Mouse (Mus musculus) G1E (cell line): Measurements from ENCODE around the gene Ptprm. TPM values are rescaled to one million over a fixed set of nuclear protein-coding genes. Genes with fewer than 3 reads are reported as not detected.

Experiments used
- ATAC-seq: 2 replicates; pipeline ENCODE4 v1.8.0; 2016; ENCODE audit warnings: mild to moderate bottlenecking; ENCODE audit not compliant: insufficient number of reproducible peaks, poor library complexity, low FRiP score, severe bottlenecking; ENCODE audit errors: extremely low read depth
- DNase-seq: peaks from one replicate; pipeline ENCODE4 v3.0.0; 2012; ENCODE audit warnings: low spot score
- H3K27me3 ChIP-seq: 2 replicates; pipeline ENCODE4 v1.6.1; 2012; ENCODE audit warnings: mild to moderate bottlenecking, low read length, inconsistent platforms; ENCODE audit not compliant: insufficient read depth
- H3K36me3 ChIP-seq: replicated peaks from 2 replicates; pipeline ENCODE3; 2012; ENCODE audit warnings: mild to moderate bottlenecking, inconsistent platforms
- H3K4me1 ChIP-seq: 2 replicates; pipeline ENCODE4 v1.6.1; 2012; ENCODE audit warnings: low read depth, low read length, inconsistent platforms, mixed read lengths; ENCODE audit not compliant: insufficient read depth
- H3K4me3 ChIP-seq: 2 replicates; pipeline ENCODE4 v1.5.1; 2012; ENCODE audit warnings: low read depth, mild to moderate bottlenecking, inconsistent platforms, low read length, moderate library complexity, mixed read lengths
- H3K9me3 ChIP-seq: replicated peaks from 2 replicates; pipeline ENCODE4 v1.6.1; 2012; ENCODE audit warnings: inconsistent platforms
- CTCF ChIP-seq: IDR thresholded peaks from 2 replicates; pipeline ENCODE4 v1.5.1; 2012; ENCODE audit warnings: low read depth, low read length, inconsistent platforms, mixed read lengths
- GATA1 ChIP-seq: IDR thresholded peaks from 2 replicates; pipeline ENCODE4 v1.6.1; 2012; ENCODE audit warnings: borderline replicate concordance, low read length, inconsistent platforms, mixed read lengths
- GATA2 ChIP-seq: IDR thresholded peaks from 2 replicates; pipeline ENCODE4 v1.6.1; 2012; ENCODE audit warnings: low read depth, low read length, inconsistent platforms, borderline replicate concordance
- POLR2AphosphoS5 ChIP-seq: IDR thresholded peaks from 2 replicates; pipeline ENCODE4 v1.6.1; 2012; ENCODE audit warnings: low read depth, low read length, inconsistent platforms; ENCODE audit not compliant: insufficient replicate concordance
- TAL1 ChIP-seq: conservative IDR thresholded peaks from 2 replicates; pipeline ENCODE4 v1.6.1; 2012; ENCODE audit warnings: low read depth, low read length, inconsistent platforms, mixed read lengths
- polyA plus RNA-seq: library from polyadenylated mRNA; stranded (reverse); fragments of >175 nt; gene quantifications from 2 replicates; pipeline ENCODE4 v1.2.3, GENCODE M21; 2012
- total RNA-seq, 2 experiments: library from RNA; stranded (forward) in 1 of 2; stranded (reverse) in 1 of 2; fragments of 200-1000 nt in 1 of 2; fragments of >200 nt in 1 of 2; fragmentation: Nextera tagmentation in 1 of 2; gene quantifications; 2 replicates each; pipeline ENCODE4 v1.2.3; 2014 to 2017

The Ptprm gene
- total and polyA plus RNA-seq, 3 experiments, result 0.27 TPM; not detected in 2

DNA sequence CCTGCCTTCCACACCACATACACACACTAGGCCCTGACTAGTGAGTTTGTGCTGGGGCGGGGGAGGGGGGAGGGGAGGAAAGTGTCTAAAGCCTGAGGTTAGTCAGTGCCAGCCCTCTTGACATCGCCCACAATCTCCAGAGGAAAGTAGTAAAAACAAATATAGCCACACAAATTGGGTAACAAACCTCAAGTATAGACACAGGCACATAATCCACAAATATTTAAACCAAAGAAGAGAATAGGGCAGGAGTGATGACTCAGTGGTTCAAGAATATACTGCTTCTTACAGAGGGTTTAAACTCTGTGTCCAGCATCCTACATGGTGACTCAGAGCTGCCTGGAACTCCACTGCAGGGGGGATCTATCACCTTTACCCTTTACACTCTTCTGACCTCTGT, 203.8 kb downstream of the Ptprm start:
- no peak for TF ChIP-seq TAL1
- TF ChIP-seq GATA2, result no peak
- no peak for TF ChIP-seq POLR2AphosphoS5
- TF ChIP-seq CTCF, result no peak
- TF ChIP-seq GATA1, result no peak
- ATAC-seq (no peak), DNase-seq (no peak)
- Histone ChIP-seq H3K27me3 (no peaks in the 10 kb centered on the region), H3K36me3 (no peaks in the 10 kb centered on the region), H3K4me3 (no peak overlapping the region), H3K4me1 (no peaks in the 10 kb centered on the region), H3K9me3 (peaks cover 47% of the 10 kb centered on the region)

DNA sequence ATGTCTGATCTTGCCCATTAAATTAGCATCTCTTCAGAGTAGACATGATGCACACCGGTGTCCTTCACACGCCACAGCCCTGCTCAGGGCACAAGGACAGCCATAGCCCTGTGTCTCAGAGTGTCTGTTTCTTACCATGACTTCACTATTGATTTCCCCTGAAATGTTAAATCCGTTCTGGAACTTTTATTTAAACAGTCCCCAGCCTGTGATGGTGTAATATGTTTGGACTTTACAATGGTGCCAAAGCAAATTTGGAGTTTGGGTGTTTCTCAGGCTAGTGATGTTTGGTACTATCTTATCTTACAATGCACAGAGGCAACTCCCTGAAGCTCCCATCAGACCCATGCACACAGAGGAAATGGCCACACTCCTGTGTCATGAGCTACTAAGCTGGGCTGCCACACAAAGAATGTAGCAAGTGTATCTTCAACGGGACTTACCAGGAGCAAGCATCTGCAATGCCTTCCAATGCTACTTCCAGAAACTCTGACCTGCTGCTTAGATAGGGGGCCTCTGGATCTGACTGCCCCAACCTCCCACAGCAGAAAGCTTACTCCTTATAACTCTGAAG, 212.0 kb downstream of the Ptprm start:
- no peak for ATAC-seq
- TF ChIP-seq CTCF (no peak), GATA2 (no peak), POLR2AphosphoS5 (no peak), GATA1 (no peak), TAL1 (no peak)
- H3K27me3 ChIP-seq, result no peaks in the 10 kb centered on the region
- no peaks in the 10 kb centered on the region for H3K36me3 ChIP-seq
- no peak overlapping the region for H3K4me3 ChIP-seq
- no peaks in the 10 kb centered on the region for H3K4me1 ChIP-seq
- H3K9me3 ChIP-seq, result peaks cover 41% of the 10 kb centered on the region
- no peak for DNase-seq

GRCm38 (mm10) chr17:67140502-67140901, 213.8 kb downstream of the Ptprm start:
- TF ChIP-seq GATA1 (no peak), TAL1 (no peak), POLR2AphosphoS5 (no peak), GATA2 (no peak), CTCF (0 out of 2 replicates have a peak, but pooled peaks have one; percentile 5)
- Histone ChIP-seq H3K36me3 (no peaks in the 10 kb centered on the region), H3K4me3 (no peak overlapping the region), H3K9me3 (peaks cover 54% of the 10 kb centered on the region), H3K4me1 (no peaks in the 10 kb centered on the region), H3K27me3 (no peaks in the 10 kb centered on the region)
- ATAC-seq, result no peak
- no peak for DNase-seq

GRCm38 (mm10) chr17:67138981-67139380, 215.3 kb downstream of the Ptprm start:
- Histone ChIP-seq H3K36me3 (no peaks in the 10 kb centered on the region), H3K27me3 (no peaks in the 10 kb centered on the region), H3K4me1 (no peaks in the 10 kb centered on the region), H3K4me3 (no peak overlapping the region), H3K9me3 (peaks cover 66% of the 10 kb centered on the region)
- TF ChIP-seq TAL1 (no peak), GATA2 (no peak), POLR2AphosphoS5 (no peak), CTCF (no peak), GATA1 (no peak)
- no peak for ATAC-seq
- DNase-seq, result no peak

DNA sequence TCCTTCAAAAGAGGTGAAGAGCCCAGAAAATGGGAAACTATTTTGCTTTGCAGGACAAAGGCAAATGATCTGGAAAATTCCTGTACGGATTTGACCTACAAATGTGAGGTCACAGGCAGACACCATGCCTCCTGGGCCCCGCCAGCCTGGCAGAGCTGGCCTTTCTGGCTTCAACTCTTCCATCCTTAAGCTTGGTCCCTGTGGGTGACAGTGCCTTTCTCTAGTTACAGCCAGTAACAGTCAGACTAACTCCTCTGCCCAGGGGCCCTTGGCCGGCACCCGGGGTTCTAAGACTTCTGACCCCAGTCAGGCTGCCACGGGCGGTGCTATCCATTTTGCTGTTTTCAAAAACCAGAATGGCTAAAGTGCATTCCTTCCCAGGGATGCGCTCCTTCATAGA, 217.4 kb downstream of the Ptprm start:
- no peak for DNase-seq
- Histone ChIP-seq H3K4me3 (no peak overlapping the region), H3K27me3 (no peaks in the 10 kb centered on the region), H3K4me1 (no peaks in the 10 kb centered on the region), H3K36me3 (no peaks in the 10 kb centered on the region), H3K9me3 (peaks cover 65% of the 10 kb centered on the region)
- TF ChIP-seq TAL1 (no peak), GATA2 (no peak), GATA1 (no peak), POLR2AphosphoS5 (no peak), CTCF (no peak)
- no peak for ATAC-seq

- DNase-seq, result no peak
- TF ChIP-seq CTCF (no peak), GATA2 (no peak), TAL1 (no peak)
- ATAC-seq, result no peak
These were observed 217.8 kb downstream of the Ptprm start for GRCm38 (mm10) chr17:67136421-67136820.

GRCm38 (mm10) chr17:67134235-67134634, 220.0 kb downstream of the Ptprm start:
- DNase-seq (no peak), ATAC-seq (no peak)
- Histone ChIP-seq H3K4me3 (no peak overlapping the region), H3K36me3 (no peaks in the 10 kb centered on the region), H3K27me3 (no peaks in the 10 kb centered on the region), H3K9me3 (peaks cover 68% of the 10 kb centered on the region), H3K4me1 (no peaks in the 10 kb centered on the region)
- TF ChIP-seq POLR2AphosphoS5 (no peak), TAL1 (no peak), GATA2 (no peak), CTCF (no peak), GATA1 (no peak)

More at GRCm38 (mm10) chr17:67136421-67136820, 217.8 kb downstream of the Ptprm start:
- Histone ChIP-seq H3K4me1 (no peaks in the 10 kb centered on the region), H3K27me3 (no peaks in the 10 kb centered on the region), H3K4me3 (no peak overlapping the region), H3K36me3 (no peaks in the 10 kb centered on the region), H3K9me3 (peaks cover 65% of the 10 kb centered on the region)
